Mouse (Mus musculus): ENCODE results near the gene Arrdc5.

The Arrdc5 gene

DNA sequence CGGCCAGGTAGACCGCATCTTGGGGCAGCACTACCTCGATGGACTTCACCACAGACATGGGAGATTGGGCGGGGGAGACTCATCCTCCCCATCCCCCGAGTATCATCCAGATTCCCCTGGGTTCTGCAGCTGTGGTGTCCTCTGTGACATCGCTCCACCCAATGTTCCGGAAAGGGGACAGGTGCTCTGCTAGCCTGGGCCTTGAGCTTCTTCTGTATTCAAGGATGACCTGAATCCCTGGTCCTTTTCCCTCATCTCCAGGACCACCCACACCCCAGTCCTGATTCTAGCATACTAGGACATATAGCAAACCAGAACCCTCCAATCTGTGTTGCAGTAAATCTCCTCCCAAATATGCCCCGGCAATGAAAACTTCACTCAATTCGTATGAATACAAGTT, at the start of gene Arrdc5:
Gene Arrdc5 (minus strand): TSS at position 101 of the 400 bp plus-strand sequence.
- no peak for DNase-seq

DNA sequence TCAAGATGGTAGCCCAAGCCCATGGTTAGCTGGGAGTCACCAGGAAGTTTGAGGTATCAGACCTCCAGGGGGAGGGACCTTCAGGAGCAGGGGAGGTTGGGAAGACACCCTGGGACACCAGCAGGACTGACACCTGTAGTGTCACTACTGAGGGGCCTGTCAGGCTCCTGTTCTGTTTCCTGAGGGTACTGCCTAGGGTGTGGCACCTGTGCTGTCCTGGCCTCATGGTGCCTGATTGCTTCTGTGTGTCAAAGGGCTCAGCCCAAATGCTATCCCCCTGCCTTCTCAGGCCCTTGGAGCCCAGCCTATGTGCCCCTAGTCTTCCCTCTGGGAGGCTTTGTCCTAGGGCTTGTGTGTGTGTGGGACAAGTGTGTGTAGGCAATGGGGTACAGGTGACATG, 48.5 kb upstream of the Arrdc5 start:
- no peak for DNase-seq

DNA sequence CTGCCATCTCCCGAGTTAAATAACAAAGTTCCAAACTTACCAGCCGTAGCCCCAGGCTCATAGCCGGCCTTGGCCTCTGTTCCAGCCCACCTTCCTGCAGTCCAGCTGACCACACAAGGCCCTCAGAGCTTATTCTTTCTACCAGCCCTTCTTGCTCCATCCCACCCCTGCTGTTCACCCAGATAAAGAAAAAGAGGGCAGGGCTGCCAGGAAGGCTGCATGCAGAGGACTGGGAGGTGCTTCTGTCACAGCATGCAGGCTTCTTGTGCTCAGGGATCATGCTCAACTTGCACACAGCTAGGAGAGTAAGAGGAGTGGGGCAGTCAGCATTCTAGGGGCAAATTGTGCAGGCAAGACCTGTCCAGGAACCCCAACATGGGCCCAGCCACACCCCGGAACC, 48.0 kb upstream of the Arrdc5 start:
- no peak for DNase-seq

DNA sequence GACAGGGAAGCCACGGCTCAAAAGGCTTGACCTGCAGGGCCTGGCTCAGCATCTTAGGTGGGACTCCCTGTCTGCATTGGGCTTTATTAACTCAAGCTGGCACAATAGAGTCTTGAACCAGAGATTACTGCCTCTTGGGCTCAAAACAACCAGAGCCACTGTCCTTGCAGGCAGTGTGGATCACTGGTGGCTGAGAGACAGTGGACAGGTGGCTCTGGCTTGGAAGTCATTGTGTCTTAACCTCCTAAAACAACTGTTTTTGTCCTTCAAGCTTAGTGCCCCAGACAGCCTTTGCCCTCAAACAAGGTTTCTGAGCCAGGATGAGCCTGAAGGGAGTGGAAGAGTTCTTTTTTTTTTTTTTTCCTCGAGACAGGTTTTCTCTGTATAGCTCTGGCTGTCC, 45.3 kb upstream of the Arrdc5 start:
- no peak for DNase-seq

DNA sequence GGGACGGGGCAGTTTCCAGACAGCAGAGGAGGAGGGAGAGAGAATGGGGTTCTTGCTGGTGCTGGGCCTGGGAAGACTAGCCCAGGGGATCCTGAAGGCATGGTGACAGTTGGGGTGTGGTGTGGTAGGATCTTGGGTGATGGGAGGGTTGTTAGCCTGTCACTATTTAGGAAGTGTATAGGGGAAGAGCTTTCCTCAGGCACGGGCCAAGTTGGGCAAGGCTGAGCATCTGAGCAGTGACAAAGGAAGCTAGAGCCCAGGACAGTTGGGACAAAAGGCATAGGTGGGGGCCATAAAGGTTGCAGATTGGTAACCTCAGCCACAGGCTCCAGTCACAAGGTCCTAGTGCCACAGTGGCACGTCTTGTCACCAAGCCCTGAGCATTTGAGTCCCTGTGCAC, 43.4 kb upstream of the Arrdc5 start:
- no peak for DNase-seq

DNA sequence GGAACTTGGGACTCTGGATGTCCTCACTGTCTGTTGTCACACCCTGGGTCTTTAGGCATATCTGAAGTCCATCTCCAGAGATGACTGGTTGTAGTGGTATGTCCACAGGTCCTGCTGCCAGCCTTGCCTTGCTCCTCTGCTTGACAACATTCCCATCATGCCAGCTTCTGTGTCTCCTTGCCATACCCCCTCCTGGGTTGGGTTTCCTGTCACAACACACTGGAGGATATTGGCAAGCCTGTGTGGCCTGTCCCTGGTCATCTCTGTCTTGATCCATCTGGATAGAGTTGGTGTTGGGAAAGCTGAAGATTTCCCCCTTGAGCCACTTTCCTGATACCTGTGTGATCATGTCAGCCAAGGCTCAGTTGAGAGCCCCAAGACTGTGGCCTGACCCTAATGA, 40.6 kb upstream of the Arrdc5 start:
- DNase-seq, result no peak

DNA sequence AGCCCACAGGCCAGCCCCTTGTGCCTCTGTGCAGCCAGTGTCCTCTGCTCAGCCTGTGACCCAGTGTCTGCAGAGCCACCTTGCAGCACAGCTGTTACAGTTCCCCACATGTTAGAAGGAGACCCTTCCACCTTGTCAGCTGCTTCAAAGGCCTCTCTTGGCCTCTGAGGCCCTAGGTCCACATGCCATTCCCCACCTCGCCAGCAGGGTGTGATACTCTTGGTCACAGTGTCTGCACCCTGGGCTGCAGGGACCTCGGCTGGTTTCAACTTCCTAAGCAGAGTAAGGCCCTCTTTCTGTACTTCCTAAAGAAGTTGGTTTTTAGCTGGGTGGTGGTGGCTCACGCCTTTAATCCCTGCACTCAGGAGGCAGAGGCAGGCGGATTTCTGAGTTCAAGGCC, 38.8 kb upstream of the Arrdc5 start:
- no peak for DNase-seq

DNA sequence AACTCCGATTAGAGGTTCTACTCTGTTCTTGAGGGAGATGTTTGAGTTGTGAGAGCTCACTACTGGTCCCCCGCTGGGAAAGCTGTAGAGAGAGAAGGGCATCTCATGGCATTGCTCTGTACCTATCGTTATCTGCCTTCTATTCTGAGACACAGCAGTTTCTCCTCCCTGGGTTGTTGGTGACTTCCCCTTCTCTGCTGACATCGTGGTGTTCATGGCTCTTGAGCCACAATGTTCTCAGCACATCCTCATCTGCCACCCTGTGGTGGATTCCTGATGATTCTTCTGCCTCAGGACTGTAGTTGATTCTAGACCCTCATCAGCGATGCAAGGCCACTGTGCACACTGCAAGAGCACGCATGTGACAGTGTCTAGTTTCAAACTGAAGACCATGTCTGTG, 37.7 kb upstream of the Arrdc5 start:
- no peak for DNase-seq

DNA sequence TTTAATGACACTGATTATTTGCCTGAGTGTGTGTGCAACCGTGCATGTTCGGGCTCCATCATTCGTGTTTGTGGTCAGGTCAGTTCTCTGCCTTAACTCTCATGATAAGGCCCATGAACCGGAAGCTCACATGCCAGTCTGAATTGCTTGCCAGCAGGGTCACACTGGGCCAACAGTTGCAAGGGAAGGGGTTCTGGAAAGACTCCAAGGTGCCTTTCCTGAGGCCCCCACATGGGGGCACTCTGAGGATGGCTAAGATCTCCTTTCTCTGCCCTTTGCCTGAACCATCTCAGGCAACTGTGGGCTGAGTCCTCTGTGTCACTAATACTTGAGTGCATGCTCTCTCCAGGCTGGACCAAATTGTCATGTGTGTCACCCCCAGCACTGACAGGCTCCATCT, 37.1 kb upstream of the Arrdc5 start:
- peak; percentile 94 for DNase-seq

DNA sequence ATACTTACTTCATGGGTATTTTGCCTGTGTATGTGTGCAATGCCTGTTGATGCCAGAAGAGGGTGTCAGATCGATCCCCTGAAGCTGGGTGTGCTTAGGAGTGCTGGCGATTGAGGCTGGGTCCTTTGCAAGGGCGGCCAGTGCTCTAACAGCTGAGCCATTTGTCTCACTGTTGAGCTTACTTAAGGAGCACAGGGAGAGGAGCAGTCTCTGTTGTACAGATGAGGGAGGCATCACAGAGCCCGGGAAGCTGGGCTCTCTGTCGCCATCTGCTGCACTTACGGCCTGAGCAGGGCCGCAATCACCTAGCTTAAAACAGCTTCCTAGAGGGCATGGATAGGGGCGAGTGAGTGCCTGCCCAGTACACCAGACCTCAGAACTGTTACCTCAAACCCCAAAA, 32.9 kb upstream of the Arrdc5 start:
- no peak for DNase-seq

DNA sequence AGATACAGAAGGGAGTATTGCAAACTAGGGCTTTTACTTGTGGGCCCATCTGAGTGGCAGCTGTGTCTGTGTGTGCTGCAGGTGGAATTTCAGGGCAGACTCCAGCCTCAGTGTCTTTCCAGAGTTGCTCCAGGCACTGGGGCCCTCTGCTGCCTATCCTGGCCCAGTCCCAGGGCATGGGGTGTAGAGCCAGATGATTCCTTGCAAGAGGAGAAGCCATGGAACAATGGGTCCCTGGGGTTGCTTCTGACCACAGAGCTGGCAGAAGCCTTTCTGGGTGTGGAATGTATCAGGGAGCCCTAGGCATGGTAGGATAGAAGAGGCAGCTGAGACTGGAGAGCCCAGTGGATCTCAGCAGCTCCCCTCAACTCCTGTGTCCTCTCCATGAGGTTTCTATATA, 31.2 kb upstream of the Arrdc5 start:
- DNase-seq, result peak; percentile 97

DNA sequence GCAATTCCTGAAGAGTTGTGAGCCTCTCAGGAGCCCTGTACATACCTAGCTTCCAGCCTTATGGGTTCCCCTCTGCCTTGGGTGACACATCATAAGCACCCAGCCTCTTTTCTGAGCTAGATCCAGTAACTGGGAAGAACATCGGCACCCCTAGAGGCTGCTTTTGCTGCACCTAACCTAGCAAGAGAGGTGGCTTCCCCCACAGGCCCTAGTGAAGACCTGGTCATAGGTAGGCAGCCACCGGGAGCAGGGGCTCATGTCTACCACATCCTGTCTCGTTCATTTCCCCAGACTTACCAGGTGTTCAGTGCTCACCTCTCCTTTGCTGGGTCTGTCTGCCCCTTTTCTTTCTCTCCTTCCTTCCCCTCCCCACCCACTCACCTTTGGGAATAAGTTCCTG, 30.3 kb upstream of the Arrdc5 start:
- no peak for DNase-seq

DNA sequence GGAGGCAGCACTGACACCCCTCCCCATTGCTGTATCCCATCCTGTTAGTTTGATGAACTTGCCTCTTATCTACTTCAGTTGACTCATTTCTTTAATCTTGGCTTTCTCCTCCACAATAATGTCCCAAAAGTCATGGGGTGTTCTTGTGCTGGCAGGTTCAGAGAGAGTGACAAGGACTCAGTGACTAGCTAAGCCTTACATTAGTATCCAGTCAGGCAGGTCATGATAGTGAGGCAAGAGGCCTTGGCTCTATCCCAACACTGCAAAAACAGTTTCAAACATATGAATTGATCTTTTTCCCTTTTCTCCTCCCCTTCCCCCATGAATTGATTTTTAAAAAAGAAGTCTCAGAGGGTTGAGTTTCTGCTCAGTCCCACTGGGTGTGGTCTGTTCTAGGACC, 29.2 kb upstream of the Arrdc5 start:
- no peak for DNase-seq

DNA sequence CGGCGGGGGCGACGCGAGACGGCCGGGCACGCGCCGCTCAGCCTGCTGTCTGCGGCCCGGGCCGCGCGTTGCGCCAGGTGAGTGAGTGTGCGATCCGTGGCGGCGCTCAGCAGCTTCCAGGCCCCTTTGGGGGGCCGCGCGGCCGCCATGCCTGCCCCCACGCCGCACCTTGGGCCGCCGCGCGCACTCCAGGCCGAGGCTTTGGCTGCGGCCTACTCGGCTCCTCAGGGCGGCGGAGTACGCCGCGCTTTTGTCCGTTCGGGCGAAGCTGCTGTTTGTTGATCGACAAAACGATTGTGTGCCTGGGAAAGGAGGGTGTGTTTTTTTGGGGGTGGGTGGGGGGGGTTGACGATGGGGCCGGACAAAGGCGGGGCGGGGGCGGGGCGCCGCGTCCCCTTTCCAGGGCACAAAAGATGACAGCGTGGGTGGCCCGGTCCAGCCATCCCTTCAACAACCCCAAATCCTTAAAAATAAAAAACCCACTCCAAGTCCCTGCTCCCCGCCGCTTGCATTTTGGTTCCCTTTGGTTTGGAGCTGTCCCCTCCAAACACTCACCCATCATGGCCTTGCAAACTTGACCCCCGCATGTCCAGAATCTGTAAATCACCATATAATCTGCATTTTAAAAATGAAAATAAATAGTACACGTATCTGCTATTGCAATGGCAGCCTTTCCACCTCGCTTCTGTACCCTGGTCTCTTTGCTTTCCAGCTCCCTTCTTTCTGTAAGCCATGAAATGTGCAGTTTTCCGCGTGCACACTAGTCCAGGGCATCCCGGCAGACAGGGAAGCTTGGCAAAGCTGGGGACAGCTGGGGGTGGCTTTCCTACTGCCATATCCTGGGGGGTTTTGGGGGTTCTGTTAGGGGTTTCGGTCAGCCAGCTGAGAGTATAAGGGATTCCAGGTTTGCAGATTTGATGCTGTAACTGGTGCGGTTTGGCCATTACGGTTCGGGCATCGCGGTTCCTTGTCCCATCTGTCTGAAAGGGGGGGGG, 26.4 kb upstream of the Arrdc5 start:
- no peak for DNase-seq

DNA sequence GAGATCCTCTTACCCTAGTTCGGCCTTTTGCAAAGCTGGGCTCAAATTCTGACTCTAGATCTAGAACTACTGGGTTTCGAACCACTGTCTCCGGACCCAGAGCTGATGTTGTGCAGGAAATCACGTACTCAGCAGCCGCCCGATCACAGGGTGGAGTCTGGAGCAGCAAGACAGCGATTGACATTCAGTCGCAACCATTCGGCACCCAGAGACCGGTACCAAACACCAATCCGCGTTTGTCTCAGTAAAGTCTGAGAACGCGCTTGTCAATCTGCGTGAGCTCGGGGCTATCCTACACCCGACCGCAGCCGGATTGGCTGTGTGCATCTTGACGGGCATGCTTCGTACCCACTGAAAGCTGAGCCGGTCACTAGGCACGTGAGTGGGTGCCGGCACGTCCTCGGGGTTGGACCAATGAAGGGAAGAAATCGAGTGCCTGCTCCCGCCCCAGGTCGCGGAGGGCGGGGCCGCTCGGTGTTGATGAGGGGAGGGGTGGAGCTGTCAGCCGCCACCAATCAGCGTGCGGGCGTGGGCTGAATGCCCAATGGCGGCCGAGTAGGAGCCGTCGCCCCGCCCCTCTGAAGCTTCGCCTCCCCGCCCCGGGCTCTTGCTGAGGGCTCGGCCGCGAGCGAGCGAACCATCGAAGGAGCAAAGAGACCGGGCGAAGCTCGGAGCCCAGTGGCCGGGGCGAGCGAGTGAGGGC, 25.5 kb upstream of the Arrdc5 start, which contains the start of gene Kdm4b:
Gene Kdm4b (plus strand): TSS at position 613 of the 703 bp plus-strand sequence.
- peak; percentile 100 for DNase-seq

DNA sequence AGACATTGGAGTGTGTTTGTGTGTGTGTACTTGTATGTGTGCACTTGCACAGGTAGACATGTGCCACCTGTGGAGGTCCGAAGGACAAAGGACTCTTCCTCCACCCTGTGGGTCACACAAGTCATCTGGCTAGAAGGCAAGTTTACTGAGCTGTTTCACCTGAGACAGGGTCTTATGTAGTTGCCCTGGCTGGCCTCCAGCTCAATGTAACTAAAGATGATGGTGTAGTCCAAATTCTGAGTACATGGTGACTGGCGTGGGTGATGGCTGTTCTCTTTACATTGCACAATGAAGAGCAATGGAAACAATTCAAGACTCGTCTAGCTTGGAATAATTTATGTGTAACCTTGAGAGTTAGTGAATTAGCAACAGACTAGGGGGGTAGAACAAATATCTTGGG, 24.3 kb upstream of the Arrdc5 start:
- DNase-seq, result no peak

DNA sequence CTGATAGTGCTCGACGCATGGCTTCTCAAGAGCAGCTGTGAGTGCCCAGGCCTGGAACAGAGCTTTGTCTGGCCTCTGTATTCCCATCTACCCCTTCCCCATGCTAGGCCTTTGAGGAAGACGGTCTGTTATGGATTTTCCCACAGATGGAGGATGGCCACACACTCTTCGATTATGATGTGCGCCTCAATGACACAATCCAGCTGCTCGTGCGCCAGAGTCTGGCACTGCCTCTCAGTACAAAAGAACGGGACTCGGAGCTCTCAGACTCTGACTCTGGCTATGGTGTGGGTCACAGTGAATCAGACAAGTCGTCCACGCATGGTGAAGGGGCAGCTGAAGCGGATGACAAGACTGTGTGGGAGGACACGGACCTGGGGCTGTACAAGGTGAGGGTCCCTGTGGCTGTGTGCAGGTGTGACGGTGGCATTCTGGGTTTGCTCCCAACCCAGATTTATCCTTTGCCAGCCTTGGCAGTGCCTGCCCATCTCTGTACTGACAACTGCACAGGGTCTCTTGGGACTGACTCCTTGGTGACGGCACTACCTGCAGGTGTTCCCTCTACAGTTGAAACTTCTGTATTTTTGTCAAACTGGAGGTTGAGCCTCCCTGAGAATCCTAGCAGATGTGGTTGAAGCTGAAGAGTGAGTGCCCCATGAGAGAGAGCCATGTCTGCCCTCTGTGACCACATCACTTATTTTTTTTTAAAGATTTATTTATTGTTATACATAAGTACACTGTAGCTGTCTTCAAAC, 9.3 kb upstream of the Arrdc5 start:
- no peak for DNase-seq

DNA sequence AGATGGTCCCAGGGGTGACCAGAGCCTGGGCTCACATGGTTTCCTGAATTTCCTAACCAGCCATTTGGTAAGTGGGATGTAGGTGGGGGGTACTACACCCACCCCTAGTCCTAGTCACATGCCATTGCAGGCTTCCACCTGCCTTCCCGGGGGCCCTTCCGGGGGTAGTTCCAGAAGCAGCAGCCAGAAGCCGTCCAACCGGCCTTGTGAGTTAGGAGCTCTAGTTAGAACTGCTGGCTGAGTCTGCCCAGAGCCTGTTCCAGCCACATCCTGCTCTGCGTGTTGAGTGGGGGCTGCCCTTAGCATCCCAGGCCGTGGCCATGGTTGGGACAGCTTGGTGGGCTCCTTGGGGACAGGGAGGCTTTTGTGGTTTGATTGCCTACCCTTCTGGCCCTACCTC, 8.0 kb upstream of the Arrdc5 start:
- DNase-seq, result no peak

DNA sequence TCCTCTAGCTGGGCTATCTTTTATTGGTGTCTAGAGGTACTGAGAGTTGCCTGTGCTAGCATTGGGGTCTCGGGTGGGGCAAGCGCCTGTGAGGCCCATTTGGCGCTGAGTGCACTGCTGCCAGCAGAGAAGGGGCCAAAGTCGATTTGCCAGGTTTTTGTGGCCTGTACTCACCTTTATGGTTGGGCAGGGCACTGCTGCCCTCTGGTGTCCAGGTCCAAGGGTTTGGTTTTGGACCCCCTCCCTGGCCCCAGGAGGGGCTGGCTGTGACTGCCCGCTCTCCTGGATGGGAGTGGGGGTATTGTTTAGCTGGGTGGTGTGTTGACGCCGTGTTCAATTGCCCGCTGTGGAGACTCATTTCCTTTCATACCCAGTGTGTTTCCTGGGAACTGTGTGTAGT, 5.7 kb upstream of the Arrdc5 start:
- DNase-seq, result no peak

DNA sequence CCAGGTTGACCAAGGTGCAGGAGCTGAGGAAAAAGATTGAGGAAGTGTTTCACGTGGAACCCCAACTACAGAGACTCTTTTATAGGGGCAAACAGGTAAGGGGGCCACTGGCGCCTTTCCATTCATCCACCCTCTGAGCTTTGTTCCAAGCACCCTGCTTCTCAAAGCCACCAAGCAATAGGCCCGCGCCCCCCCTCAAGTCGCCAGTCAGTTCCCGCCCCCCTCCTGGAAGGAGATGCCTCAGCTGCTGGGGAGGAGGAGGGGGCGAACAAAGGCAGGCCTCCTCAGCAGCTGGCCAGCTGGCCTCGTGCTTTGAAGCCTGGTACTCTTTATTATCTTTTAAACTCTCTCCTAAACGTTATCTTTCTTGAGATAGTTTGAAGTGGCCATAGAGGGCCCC, 5.1 kb upstream of the Arrdc5 start:
- no peak for DNase-seq

DNA sequence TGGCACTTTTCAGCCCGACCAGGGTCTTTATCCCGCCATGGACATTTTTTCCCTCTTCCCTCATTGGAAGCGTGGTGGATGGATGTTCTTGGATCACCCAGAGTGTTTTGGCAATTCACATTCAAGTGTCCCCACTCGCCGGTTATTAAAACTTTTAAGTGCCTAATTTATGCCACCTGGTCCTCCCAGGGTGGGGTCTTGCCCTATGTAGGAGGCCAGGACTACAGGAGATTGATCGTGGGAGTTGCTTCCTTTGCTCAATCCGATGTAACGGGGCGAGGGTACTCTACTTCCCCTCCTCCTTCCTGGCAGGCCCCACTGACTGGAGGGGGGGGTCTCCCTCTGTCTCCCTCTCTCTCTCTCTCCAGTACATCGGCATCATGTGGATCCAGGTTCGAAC, 4.6 kb upstream of the Arrdc5 start:
- DNase-seq, result no peak

DNA sequence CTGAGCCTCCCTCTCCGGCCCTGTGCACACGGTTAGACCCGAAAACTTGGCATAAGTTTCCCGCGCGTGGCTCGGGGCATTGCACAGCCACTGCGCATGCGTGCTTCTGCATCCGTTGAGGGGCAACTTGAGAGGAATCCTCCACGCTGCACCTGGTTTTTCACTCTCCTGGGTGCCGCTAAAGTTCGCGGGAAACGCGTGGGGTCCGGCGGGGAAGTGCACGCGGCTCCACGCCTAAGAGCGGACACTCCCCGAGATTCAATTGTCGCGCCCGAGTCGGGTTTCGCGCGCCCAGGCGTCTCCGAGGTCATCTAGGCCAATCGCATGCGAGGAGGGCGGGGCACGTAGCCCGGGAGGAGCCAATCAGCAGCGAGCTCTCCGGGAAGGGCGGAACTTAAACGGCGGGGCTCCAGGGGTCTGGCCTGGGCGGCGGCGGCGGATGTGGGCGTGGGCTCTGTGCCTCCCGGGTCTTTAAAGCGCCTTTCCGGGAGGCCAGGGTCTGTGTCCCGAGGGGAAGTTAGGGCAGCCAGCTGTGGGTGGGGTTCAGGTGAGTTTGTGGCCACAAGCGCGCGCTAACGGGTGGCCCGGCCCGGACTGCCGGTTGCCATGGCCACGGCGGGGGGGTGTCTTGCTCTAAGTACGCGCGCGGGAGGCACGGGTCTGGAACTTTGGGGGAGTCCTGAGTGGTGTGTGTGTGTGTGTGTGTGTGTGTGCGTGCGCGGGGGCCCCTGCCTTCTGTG, 3.9 kb upstream of the Arrdc5 start:
- DNase-seq, result peak; percentile 100
